Comparison of ENCODE assay signal across 7 mouse cellular contexts in the genomic region with DNA sequence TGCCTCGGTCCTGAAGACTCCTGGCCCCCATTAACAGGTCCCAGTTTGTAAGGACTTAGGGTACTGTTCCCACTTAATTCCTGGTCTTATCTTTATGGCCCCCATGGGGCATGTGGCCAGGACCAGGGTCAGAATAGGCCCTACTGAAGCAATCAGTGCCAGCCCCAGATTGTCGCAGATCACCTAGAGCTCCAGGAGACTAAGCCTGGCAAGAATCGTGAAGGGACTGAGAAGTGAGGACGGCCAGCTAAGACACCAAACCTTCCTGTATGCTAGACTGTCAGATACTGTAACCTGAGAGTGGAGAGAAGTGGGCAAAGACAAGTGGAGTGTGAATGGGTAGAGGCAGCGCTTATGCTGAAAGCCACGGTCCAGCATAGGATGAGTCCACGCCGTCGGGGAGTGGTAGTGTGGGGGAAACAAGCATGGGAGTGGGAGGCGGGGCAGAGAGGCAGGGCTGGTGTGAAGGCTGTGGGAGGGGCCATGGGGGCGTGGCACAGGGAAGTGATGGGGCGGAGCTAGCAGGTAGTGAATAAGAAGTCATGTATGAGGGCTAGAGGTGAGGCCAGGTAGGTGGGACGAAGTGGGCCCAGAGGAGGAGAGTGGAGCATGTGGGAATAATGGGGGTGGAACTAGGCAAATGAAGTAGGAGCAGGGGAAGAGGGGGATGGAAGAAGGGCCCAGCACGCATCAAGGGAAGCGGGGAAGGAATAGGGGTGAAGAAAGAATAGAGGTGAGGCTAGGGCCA. TPM values are rescaled to one million over a fixed set of nuclear protein-coding genes. Genes with fewer than 3 reads are reported as not detected.
A peak's percentile ranks its signal among the peaks of the same experiment; 100 is the strongest.
DNase-seq lines count a peak whose midpoint lies in the region; ATAC-seq and TF ChIP-seq lines count a peak whose summit lies in the region.

No protein-coding gene starts in this region.

- no peak overlapping the region for H3K9ac ChIP-seq in hindbrain, embryonic 11.5 days (ENCODE audit: low read depth, low read length)
- H3K9ac ChIP-seq in liver, embryonic 12.5 days, result no peak overlapping the region
- H3K9ac ChIP-seq in neural tube, embryonic 13.5 days, result no peak overlapping the region

- peaks cover 32% of the 10 kb centered on the region for H3K4me1 ChIP-seq in E14TG2a.4 (replicated peaks; ENCODE audit: low read depth, low read length)
- H3K4me1 ChIP-seq in hindbrain, embryonic 11.5 days (replicated peaks; ENCODE audit: control insufficient read depth, insufficient read depth, low read length), result 0 out of 2 replicates have a peak, but pooled peaks cover 5% of the 10 kb centered on the region
- H3K4me1 ChIP-seq in liver, embryonic 12.5 days, result peaks cover 17% of the 10 kb centered on the region
- H3K4me1 ChIP-seq in neural tube, embryonic 13.5 days (replicated peaks), result peaks cover 24% of the 10 kb centered on the region

- H3K4me3 ChIP-seq in E14TG2a.4 (replicated peaks; ENCODE audit: low read length), result peak overlapping the region; percentile 93
- no peak overlapping the region for H3K4me3 ChIP-seq in hindbrain, embryonic 11.5 days (ENCODE audit: low read depth, low read length)
- H3K4me3 ChIP-seq in liver, embryonic 12.5 days, result peak overlapping the region; percentile 57; the same call in 1 of the 2 replicates
- peak overlapping the region; percentile 79 for H3K4me3 ChIP-seq in neural tube, embryonic 13.5 days

- H3K27ac ChIP-seq in hindbrain, embryonic 11.5 days (ENCODE audit: low read depth, low read length), result no peak overlapping the region
- H3K27ac ChIP-seq in liver, embryonic 12.5 days, result no peak overlapping the region
- H3K27ac ChIP-seq in neural tube, embryonic 13.5 days (replicated peaks), result no peak overlapping the region

- peaks cover 5% of the 10 kb centered on the region; the same call in 1 of the 2 replicates for H3K36me3 ChIP-seq in E14TG2a.4 (ENCODE audit: insufficient read depth, low read length)
- no peaks in the 10 kb centered on the region for H3K36me3 ChIP-seq in hindbrain, embryonic 11.5 days (ENCODE audit: control insufficient read depth, insufficient read depth, low read length)
- H3K36me3 ChIP-seq in liver, embryonic 12.5 days, result no peaks in the 10 kb centered on the region
- peaks cover 10% of the 10 kb centered on the region for H3K36me3 ChIP-seq in neural tube, embryonic 13.5 days

- no peaks in the 10 kb centered on the region for H3K9me3 ChIP-seq in E14TG2a.4 (ENCODE audit: low read length)
- no peaks in the 10 kb centered on the region for H3K9me3 ChIP-seq in hindbrain, embryonic 11.5 days (ENCODE audit: control insufficient read depth, low read length)
- H3K9me3 ChIP-seq in liver, embryonic 12.5 days (replicated peaks), result no peaks in the 10 kb centered on the region
- no peaks in the 10 kb centered on the region for H3K9me3 ChIP-seq in neural tube, embryonic 13.5 days

- TF ChIP-seq CTCF in E14TG2a.4 (conservative IDR thresholded peaks at IDR 0.05; ENCODE audit: low read length), result no peak

- no peak overlapping the region for H3K4me2 ChIP-seq in hindbrain, embryonic 11.5 days (replicated peaks; ENCODE audit: low read depth, low read length)
- H3K4me2 ChIP-seq in liver, embryonic 12.5 days, result peak overlapping the region; percentile 83
- peak overlapping the region; percentile 88 for H3K4me2 ChIP-seq in neural tube, embryonic 13.5 days

- peak; percentile 15 for ATAC-seq in hindbrain, embryonic 11.5 days (ENCODE audit: low FRiP score)
- ATAC-seq in liver, embryonic 12.5 days, result peak; percentile 45
- ATAC-seq in neural tube, embryonic 13.5 days (ENCODE audit: low read depth), result peak; percentile 37

- H3K27me3 ChIP-seq in E14TG2a.4 (ENCODE audit: insufficient read depth, low read length), result peaks cover 45% of the 10 kb centered on the region
- peaks cover 3% of the 10 kb centered on the region for H3K27me3 ChIP-seq in hindbrain, embryonic 11.5 days (ENCODE audit: control insufficient read depth, insufficient read depth, low read length)
- peaks cover 80% of the 10 kb centered on the region for H3K27me3 ChIP-seq in liver, embryonic 12.5 days (replicated peaks)
- peaks cover 15% of the 10 kb centered on the region for H3K27me3 ChIP-seq in neural tube, embryonic 13.5 days

- DNase-seq in R1 (ENCODE audit: low read depth, low spot score), result peak; percentile 97
- peak; percentile 22 for DNase-seq in hindbrain, embryonic 11.5 days (ENCODE audit: low spot score)
- DNase-seq in gastrocnemius, postnatal 25 days, result no peak
- DNase-seq in spleen, postnatal 14 days (ENCODE audit: low spot score in 2 of 2), result no peak

- WGBS in hindbrain, embryonic 11.5 days, result 11% methylated on average over 15 of the region's 15 CpGs
- WGBS in liver, embryonic 12.5 days (ENCODE audit: insufficient replicate concordance), result 11% methylated on average over 15 of the region's 15 CpGs
- WGBS in neural tube, embryonic 13.5 days, result 10% methylated on average over 15 of the region's 15 CpGs

RNA-seq across cellular contexts. Expression of a gene that starts 8.7 kb away (rescaled TPM):
- 24.1 and 24.7 TPM in 2 replicates for polyA plus RNA-seq in hindbrain, embryonic 11.5 days (2014; fragmentation: Nextera tagmentation; extraction: Ambion mirVana)
- polyA plus RNA-seq in liver, embryonic 12.5 days (2016; fragmentation: Nextera tagmentation; extraction: Ambion mirVana), result 0.38 and 0.72 TPM in 2 replicates
- 79.8 and 82.1 TPM in 2 replicates for polyA plus RNA-seq in neural tube, embryonic 13.5 days (2015; fragmentation: Nextera tagmentation; extraction: Ambion mirVana)
- total RNA-seq in gastrocnemius, postnatal 25 days (2021), result under 1 TPM; 0.16 to 0.26 TPM

Comparison
In these comparisons a context has a peak if more than half of its experiments do, and no peak if none do; other contexts are left out.
1. DNase-seq: peak in R1 (single experiment) and hindbrain, embryonic 11.5 days (single experiment); none in gastrocnemius, postnatal 25 days (single experiment) and spleen, postnatal 14 days (0 of 2).
2. RNA of a gene that starts 8.7 kb away (polyA plus RNA-seq): 79.8 to 82.1 TPM in neural tube, embryonic 13.5 days and 24.1 to 24.7 TPM in hindbrain, embryonic 11.5 days; 0.38 to 0.72 TPM in liver, embryonic 12.5 days; every median in the first group is over 10 times any median in the second.
3. Peak in every context shown above with its lines, with median percentiles within 50 percentile points of each other: ATAC-seq.